Mouse (Mus musculus) kidney, embryonic 15.5 days (tissue): ENCODE data around the gene Ugt1a5. TPM values are rescaled to one million over a fixed set of nuclear protein-coding genes. Genes with fewer than 3 reads are reported as not detected.
"Not testable (repeated sequence)": the region's sequence is repeated elsewhere in the genome, so short reads cannot be mapped to it uniquely, and the experiment has no call there.

Experiments used
- ATAC-seq: fragments of 200-750 bp; cut with Nextera tagmentation; replicated peaks from 2 replicates; pipeline ENCODE4 v1.8.0; 2017; ENCODE audit warnings: moderate TSS enrichment; ENCODE audit not compliant: low FRiP score
- H3K27ac ChIP-seq: fragments of 300-500 bp; sonication (generic); 2 replicates; pipeline ENCODE4 v1.5.1; 2015; ENCODE audit warnings: mild to moderate bottlenecking, inconsistent platforms
- H3K27me3 ChIP-seq: fragments of 300-500 bp; sonication (generic); 2 replicates; pipeline ENCODE4 v1.6.1; 2015; ENCODE audit warnings: inconsistent platforms
- H3K36me3 ChIP-seq: fragments of 300-500 bp; sonication (generic); 2 replicates; pipeline ENCODE4 v1.6.1; 2015; ENCODE audit warnings: inconsistent platforms
- H3K4me1 ChIP-seq: fragments of 300-500 bp; sonication (generic); 2 replicates; pipeline ENCODE4 v1.6.1; 2015; ENCODE audit warnings: inconsistent platforms
- H3K4me2 ChIP-seq: fragments of 300-500 bp; sonication (generic); 2 replicates; pipeline ENCODE4 v1.6.1; 2015; ENCODE audit warnings: moderate library complexity, mild to moderate bottlenecking, inconsistent platforms
- H3K4me3 ChIP-seq: fragments of 300-500 bp; sonication (generic); replicated peaks from 2 replicates; pipeline ENCODE4 v1.5.1; 2015; ENCODE audit warnings: mild to moderate bottlenecking, inconsistent platforms
- H3K9ac ChIP-seq: fragments of 300-500 bp; sonication (generic); 2 replicates; pipeline ENCODE4 v1.6.1; 2015; ENCODE audit warnings: mild to moderate bottlenecking, inconsistent platforms
- H3K9me3 ChIP-seq: fragments of 300-500 bp; sonication (generic); replicated peaks from 2 replicates; pipeline ENCODE4 v1.6.1; 2016; ENCODE audit warnings: inconsistent platforms
- WGBS: fragments of 180-500 bp; shearing (Covaris S2); methylation state at CpG from one replicate; pipeline ENCODE4 v1.1.7; 2015; ENCODE audit warnings: mixed read lengths; 5-methylcytosine and 5-hydroxymethylcytosine counted together
- polyA plus RNA-seq: library from polyadenylated mRNA; unstranded; fragments of >200 nt; fragmentation: Nextera tagmentation; extraction: Ambion mirVana; gene quantifications from 2 replicates; pipeline ENCODE4 v1.2.1, GENCODE M21; 2015

Gene Ugt1a5
- polyA plus RNA-seq, 1 experiment from 2014 or later, result not detected

DNA sequence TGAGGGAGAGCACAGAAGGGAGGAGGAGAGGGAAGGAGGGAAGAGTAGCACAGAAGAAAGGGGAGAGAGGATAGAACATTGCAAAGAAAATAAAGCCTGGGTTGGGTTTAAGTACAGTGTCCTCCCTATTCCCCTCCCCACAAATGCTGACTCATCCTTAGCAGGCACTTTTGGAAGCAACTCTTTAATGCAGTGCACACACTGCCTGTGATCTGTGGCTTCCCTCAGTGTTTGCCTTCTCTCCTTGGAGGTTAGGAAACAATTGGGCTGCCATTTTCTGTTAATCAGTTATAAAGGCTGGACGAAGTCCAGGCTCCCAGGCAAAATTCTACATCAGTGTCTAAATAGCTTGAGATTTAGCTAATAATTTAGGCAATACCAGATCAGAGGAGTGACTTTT lies 25.3 kb upstream of the Ugt1a5 start:
- H3K9me3 ChIP-seq, H3K36me3 ChIP-seq: not testable (repeated sequence)
- peak; percentile 83 for ATAC-seq

DNA sequence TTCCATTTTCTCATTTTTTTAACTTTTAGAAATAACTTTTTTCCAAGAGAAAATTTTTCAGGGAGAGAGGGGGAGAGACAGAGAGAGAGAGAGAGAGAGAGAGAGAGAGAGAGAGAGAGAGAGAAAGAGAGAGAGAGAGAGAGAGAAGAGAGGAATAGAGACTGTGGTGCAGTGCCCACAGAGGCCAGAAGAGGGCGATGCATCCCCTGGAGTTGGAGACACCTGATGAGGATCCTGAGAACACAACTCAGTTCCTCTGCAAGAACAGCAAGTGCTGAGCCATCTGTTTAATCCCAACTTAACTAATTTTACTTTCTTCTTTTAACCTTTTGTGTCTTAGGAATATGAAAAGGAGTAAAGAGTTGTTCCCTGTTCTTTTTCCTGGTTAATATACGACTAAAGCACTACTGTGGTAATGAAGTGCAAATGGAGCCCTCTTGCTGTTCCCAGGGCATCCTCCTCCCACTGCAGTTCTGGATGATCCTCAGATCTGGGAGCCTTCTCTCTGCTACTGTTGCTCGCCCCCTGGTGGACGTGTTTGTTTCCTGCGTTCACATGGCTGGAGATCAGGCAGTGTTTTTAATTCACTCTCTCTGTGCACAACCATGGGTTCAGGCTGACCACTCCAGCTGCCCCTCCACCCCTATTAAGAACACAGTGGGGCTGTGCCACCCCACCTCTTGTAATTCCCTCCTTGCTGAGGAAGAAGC lies 21.7 kb upstream of the Ugt1a5 start:
- H3K36me3 ChIP-seq, H3K9ac ChIP-seq, H3K4me2 ChIP-seq, H3K4me3 ChIP-seq, H3K27ac ChIP-seq, H3K9me3 ChIP-seq, H3K27me3 ChIP-seq, H3K4me1 ChIP-seq: not testable (repeated sequence)
- WGBS, result 3% methylated on average over 5 of the region's 5 CpGs
- ATAC-seq, result 0 out of 2 replicates have a peak, but pooled peaks have one; percentile 36

More for the DNA sequence above, 25.3 kb upstream of the Ugt1a5 start:
- H3K4me1 ChIP-seq, H3K4me2 ChIP-seq, H3K27me3 ChIP-seq, H3K9ac ChIP-seq, H3K27ac ChIP-seq, H3K4me3 ChIP-seq: not testable (repeated sequence)
- WGBS, result 43% methylated on average over 1 of the region's 1 CpGs

DNA sequence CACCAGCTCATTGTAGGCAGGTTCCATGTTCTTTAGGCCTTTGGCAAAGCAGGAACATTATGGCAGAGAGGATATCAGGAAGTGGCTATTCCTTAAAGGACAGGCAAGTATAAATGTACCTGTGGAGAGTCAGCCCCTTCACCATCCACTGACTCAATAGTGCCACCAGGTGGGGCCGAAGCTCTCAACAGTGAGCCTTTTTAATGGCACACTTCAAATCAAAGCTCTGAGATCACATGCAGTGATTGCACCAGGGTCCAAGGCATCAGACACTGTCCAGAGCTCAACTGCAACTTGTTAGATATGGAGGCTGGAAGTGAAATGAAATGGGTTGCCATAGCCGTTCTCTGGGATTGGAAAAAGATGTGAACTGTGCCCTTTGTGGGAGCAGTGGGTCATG lies 20.5 kb upstream of the Ugt1a5 start:
- not testable (repeated sequence) for H3K4me1 ChIP-seq, H3K9ac ChIP-seq, H3K27ac ChIP-seq, H3K36me3 ChIP-seq, H3K4me3 ChIP-seq, ATAC-seq, H3K9me3 ChIP-seq, H3K27me3 ChIP-seq, H3K4me2 ChIP-seq
- 83% methylated on average over 2 of the region's 2 CpGs for WGBS

DNA sequence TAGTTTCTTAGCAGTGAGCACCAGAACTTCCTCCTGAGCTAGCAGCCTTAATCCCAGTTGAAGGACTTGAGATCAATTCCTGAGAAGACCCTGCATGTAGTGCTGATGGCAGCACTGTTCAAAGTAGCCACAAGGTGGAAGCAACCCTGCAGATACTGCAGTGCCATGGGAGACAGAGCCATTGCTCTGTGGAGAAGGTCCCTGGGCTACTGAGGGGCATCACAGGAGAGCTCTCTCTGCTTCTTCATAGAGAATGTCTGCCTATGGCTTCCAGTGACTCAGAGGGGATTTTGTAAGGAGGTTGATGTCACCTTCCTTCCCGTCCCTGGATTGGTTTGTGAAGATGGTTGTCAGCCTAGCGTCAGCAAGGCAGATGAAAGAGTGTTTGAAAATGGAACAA lies 15.7 kb upstream of the Ugt1a5 start:
- H3K36me3 ChIP-seq, H3K4me1 ChIP-seq, H3K27me3 ChIP-seq, H3K27ac ChIP-seq, ATAC-seq, H3K4me3 ChIP-seq, H3K9me3 ChIP-seq, H3K9ac ChIP-seq, H3K4me2 ChIP-seq: not testable (repeated sequence)
- WGBS, result 79% methylated on average over 2 of the region's 2 CpGs

DNA sequence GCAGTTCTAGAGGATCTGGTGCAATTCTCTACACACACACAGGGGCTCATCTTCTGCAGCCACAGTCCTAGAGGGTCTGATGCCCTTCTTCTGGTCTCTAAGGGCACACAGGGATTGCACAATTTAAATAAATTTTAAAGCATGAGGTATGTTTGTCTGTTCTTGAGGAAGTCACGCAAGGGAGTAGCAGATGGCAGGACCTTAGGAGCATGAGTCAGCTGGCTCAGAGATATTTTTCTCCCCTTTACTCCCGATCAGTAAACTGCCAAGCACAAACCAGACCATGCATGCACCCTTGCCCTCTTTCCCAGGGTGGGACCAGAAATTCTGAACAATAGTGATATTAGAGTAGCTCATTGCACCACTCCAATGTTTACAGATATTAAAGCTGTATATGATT lies 7.4 kb upstream of the Ugt1a5 start:
- Histone ChIP-seq H3K4me3 (no peak overlapping the region), H3K9me3 (no peaks in the 10 kb centered on the region), H3K27me3 (no peaks in the 10 kb centered on the region), H3K4me2 (no peak overlapping the region), H3K9ac (no peak overlapping the region), H3K36me3 (no peaks in the 10 kb centered on the region), H3K27ac (no peak overlapping the region), H3K4me1 (no peaks in the 10 kb centered on the region)
- 78% methylated on average over 2 of the region's 2 CpGs for WGBS
- no peak for ATAC-seq

DNA sequence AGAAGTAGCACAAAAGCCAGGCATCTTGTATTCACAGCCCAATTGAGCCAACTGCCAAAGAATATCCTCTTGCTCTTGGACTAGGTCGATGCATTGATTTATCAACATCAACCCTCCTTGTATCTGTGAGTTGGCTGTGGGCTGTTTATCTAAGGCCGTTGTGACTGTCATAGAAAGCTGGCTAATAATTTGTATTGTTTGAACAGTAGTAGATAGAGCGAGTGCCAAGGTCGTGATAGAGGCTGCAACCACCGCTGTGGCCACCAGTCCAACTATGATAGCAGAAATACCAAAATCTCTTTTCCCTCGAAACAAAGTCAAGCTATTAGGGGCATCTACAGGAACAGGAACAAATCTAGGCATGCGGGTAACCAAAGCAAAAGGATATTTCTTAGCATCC lies 6.4 kb downstream of the Ugt1a5 start:
- ATAC-seq, H3K4me3 ChIP-seq, H3K9ac ChIP-seq, H3K27me3 ChIP-seq, H3K36me3 ChIP-seq, H3K4me2 ChIP-seq, H3K4me1 ChIP-seq, H3K27ac ChIP-seq: not testable (repeated sequence)
- peaks cover 13% of the 10 kb centered on the region for H3K9me3 ChIP-seq
- WGBS, result 72% methylated on average over 7 of the region's 7 CpGs

DNA sequence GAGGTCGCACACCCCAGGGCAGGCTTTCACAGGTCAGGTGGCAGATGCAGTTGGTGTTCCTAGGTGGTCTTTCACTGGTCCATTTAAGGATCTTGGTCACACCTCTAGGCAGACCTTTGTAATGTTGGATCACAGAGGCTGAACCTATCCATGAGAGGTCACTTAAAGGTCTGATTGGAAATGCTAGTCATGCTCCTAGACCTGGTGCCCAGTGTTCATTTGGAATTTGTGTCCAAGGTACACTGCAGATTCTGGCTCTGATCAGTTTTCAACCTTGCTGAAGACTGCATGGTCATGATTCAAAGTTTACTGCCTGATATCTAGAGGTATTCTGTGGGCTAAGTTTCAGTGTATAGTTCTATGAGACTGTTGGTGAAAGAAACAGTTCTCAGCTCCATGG lies 13.8 kb downstream of the Ugt1a5 start:
- no peak overlapping the region for H3K27ac ChIP-seq
- WGBS, result 96% methylated on average over 1 of the region's 1 CpGs
- H3K4me2 ChIP-seq, result no peak overlapping the region
- H3K4me1 ChIP-seq, result no peaks in the 10 kb centered on the region
- H3K27me3 ChIP-seq, result no peaks in the 10 kb centered on the region
- peaks cover 4% of the 10 kb centered on the region; the same call in 1 of the 2 replicates for H3K36me3 ChIP-seq
- ATAC-seq, result no peak
- no peak overlapping the region for H3K4me3 ChIP-seq
- peaks cover 21% of the 10 kb centered on the region for H3K9me3 ChIP-seq
- H3K9ac ChIP-seq, result no peak overlapping the region

DNA sequence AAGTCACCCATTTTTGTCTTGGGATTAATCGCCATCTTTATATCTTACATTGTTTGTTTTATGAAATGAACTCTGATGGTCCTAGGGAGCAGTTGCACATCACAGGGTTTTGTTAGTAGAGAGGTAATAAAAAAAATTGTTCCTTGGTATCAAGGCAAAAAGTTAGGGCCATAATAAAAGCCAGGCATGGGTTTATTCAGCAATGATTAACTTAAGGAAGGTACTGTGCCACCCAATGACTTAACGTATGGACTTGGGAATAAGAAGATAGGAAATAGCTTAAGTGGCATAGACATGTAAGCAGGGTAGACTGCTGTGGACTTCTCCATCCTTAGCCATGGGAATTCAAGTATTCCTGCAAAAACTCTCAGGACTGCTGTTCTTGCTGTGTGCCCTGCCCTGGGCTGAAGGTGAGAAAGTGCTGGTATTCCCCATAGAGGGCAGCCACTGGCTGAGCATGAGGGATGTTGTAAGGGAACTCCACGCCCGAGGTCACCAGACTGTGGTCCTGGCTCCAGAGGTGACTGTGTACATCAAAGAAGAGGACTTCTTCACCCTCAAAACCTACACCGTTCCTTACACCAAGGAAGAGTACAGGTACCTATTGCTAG lies 20.6 kb downstream of the Ugt1a5 start:
- Histone ChIP-seq H3K36me3 (no peaks in the 10 kb centered on the region), H3K9me3 (no peaks in the 10 kb centered on the region), H3K9ac (no peak overlapping the region), H3K27ac (no peak overlapping the region), H3K4me2 (no peak overlapping the region), H3K27me3 (no peaks in the 10 kb centered on the region), H3K4me1 (no peaks in the 10 kb centered on the region), H3K4me3 (no peak overlapping the region)
- no peak for ATAC-seq
- WGBS, result 89% methylated on average over 5 of the region's 5 CpGs

DNA sequence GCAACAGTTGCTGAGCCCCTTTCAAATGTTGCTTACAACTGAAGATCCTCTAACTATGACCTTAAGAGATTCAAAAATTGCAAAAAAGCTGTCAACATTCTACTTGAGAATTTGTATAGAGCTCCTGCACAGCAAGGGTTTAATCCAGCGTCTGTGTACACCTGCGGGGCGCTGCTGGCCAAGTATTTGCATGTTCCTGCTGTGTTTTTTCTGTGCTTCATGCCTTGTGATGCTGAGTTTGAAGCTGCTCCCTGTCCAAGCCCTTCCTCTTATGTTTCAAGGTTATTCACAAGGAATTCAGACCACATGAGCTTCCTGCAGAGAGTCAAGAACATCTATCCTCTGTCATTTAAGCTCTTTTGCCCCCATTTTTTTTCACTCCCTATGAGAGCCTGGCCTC lies 26.3 kb downstream of the Ugt1a5 start:
- no peak overlapping the region for H3K4me2 ChIP-seq
- H3K9ac ChIP-seq, result no peak overlapping the region
- no peaks in the 10 kb centered on the region for H3K9me3 ChIP-seq
- no peak overlapping the region for H3K27ac ChIP-seq
- WGBS, result 76% methylated on average over 3 of the region's 3 CpGs
- ATAC-seq, result no peak
- no peaks in the 10 kb centered on the region for H3K4me1 ChIP-seq
- no peaks in the 10 kb centered on the region for H3K36me3 ChIP-seq
- no peaks in the 10 kb centered on the region for H3K27me3 ChIP-seq
- H3K4me3 ChIP-seq, result no peak overlapping the region

DNA sequence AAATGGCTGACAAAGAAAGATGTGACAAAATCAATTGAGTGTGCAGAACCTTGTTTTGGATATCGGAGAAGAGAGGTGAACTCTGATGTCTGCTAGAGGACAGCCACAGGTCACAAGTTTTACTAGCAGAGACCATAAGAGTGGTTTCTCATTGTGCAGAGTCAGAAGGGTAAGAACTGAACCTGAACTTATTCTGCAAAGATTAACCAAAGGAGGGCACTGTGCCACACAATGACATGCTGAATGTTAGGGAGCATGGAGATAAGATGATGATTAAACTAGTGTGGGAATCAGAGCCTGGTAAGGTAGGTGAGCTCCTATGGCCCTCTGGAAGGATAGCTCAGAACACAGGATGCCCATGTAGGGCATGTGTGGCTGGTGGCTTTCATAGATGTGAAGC lies 29.9 kb downstream of the Ugt1a5 start:
- Histone ChIP-seq H3K4me2 (no peak overlapping the region), H3K27me3 (no peaks in the 10 kb centered on the region), H3K27ac (no peak overlapping the region), H3K4me3 (no peak overlapping the region), H3K9me3 (no peaks in the 10 kb centered on the region), H3K9ac (no peak overlapping the region), H3K36me3 (no peaks in the 10 kb centered on the region), H3K4me1 (peaks cover 3% of the 10 kb centered on the region; the same call in 1 of the 2 replicates)
- WGBS, result 54% methylated on average over 1 of the region's 1 CpGs
- ATAC-seq, result peak; percentile 60; the same call in 1 of the 2 replicates

DNA sequence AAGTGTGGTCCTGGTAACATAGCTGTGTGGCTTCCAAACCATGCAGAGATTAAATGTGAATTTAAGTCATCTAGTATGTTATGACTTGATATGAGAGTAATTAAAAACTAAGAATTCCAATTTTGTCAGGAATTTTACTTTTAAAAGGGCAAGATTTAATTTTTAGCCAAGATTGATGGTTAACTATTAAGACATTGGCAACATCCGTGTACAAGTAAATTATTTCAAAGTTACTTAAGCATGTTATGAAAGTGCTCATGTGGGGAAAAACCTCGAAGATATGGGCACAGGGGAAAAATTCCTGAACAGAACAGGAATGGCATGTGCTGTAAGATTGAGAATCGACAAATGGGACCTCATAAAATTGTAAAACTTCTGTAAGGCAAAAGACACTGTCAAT lies 31.6 kb downstream of the Ugt1a5 start:
- peaks cover 3% of the 10 kb centered on the region; the same call in 1 of the 2 replicates for H3K4me1 ChIP-seq
- H3K4me2 ChIP-seq, result no peak overlapping the region
- no peak overlapping the region for H3K9ac ChIP-seq
- WGBS, result 61% methylated on average over 3 of the region's 3 CpGs
- no peaks in the 10 kb centered on the region for H3K36me3 ChIP-seq
- H3K27me3 ChIP-seq, result no peaks in the 10 kb centered on the region
- no peaks in the 10 kb centered on the region for H3K9me3 ChIP-seq
- H3K4me3 ChIP-seq, result no peak overlapping the region
- no peak for ATAC-seq
- no peak overlapping the region for H3K27ac ChIP-seq

DNA sequence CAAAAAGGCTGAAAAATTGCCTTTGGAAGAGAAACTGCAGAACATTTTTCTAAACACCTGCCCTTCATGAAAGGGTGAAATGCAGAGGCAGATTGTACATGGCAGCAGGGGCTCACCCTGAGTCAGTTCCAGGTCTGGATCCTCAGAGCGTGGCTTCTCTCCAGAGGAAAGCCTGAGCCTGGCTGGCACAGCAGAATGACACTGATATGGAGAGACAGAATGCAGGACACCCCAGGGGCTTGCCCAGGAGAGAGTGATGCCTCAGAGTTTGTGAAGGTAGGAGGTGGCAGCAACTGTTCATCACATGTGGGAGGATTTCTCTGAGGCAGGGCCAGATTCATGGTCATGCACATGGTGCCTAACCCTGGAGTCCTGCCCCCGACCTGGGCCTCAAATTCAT lies 34.2 kb downstream of the Ugt1a5 start:
- Histone ChIP-seq H3K4me2 (no peak overlapping the region), H3K4me1 (peaks cover 5% of the 10 kb centered on the region; the same call in 1 of the 2 replicates), H3K9ac (no peak overlapping the region), H3K9me3 (no peaks in the 10 kb centered on the region), H3K36me3 (no peaks in the 10 kb centered on the region), H3K4me3 (no peak overlapping the region), H3K27ac (peak overlapping the region; percentile 76), H3K27me3 (no peaks in the 10 kb centered on the region)
- WGBS, result 58% methylated on average over 2 of the region's 2 CpGs
- peak; percentile 40; the same call in 1 of the 2 replicates for ATAC-seq
